Mouse (Mus musculus) mouse trophoblast stem cell (cell line): ENCODE results near the gene Sytl1.

Source experiments
- in situ Hi-C, 2 experiments: fragments of 300-500 bp; cut with MseI, MboI; formaldehyde crosslinking; loops; 2 replicates in 1 of 2; 3 replicates in 1 of 2; pipeline ENCODE4 v1.15.1; 2025

Sytl1 gene

DNA sequence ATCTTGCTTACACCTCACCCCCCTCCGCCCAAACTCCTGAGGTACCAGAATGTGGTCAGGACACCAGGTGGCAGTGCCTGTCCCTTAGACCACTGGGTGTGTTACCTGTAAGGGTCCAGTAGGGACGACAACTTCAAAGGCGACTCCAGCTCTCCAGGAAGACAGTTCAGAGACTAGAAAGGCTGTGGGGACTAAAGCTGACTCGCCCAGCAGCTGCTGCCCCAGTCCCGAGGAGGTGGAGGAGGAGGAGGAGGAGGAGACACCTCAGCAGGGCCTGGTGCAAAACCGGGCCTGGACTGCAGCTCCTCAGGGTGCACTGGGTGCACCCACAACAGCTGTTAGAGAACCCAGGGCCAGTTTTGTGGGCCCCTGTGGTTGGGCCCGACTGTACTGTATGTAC, at the start of gene Sytl1:
TSS of gene Sytl1 (minus strand) at position 232 of the 400 bp plus-strand sequence.
- in situ Hi-C loops: no loop called here

GRCm38 (mm10) chr4:133309948-133310347, 47.0 kb upstream of the Sytl1 start:
- in situ Hi-C loops: no loop called here

DNA sequence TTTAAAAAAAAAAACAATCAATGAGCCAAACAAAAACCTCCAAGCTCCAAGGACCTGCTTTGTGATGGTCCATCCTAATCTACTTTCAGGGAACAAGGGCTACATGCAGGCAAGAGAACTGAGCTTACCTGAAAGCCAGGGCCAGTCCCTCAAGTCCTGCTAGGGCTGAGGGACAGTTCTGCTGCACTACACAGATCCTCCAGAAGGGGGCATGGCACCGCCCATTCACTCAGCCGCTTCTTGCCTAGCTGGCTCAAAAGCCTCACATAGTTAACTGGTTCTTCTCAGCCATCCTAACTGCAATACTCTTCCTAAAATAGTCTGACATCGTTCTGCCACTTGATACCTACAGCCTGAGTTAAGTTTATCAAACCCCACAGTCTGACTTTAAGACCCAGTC, 44.4 kb upstream of the Sytl1 start:
- in situ Hi-C loops: no loop called here

DNA sequence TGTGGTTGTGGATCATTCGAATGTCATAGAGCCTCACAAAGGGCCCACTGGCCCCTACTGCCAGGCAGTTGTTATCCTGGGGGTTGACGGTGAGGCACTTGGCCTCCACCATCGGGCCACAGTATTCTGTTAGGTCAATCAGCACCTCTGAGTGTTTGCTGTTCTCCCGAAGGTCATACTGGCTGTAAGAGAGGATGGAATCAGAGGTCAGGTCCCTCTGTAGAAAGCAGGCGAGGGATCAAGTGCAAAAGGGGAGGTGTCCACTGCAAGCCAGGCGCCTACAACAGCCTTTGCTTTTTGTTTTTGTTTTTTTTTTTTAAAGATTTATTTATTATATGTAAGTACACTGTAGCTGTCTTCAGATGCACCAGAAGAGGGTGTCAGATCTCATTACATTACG, 42.9 kb upstream of the Sytl1 start:
- in situ Hi-C loops: no loop called here

DNA sequence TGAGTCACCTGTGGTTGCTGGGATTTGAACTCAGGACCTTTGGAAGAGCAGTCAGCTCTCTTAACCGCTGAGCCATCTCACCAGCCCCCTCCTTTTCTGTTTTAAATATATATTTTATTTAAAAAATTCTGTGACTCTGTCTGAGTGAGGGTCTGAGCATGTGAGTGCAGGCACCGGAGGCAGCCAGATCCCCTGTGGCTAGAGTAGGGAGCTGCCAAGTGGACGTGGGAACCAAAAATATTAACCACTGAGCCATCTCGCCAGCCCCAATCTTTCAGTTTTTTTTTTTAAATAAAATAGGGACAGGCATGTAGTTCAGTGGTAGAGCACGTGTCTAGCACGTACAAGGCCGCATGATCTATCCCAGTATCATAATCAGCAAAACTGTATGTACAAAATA, 41.9 kb upstream of the Sytl1 start:
- in situ Hi-C loops: no loop called here

DNA sequence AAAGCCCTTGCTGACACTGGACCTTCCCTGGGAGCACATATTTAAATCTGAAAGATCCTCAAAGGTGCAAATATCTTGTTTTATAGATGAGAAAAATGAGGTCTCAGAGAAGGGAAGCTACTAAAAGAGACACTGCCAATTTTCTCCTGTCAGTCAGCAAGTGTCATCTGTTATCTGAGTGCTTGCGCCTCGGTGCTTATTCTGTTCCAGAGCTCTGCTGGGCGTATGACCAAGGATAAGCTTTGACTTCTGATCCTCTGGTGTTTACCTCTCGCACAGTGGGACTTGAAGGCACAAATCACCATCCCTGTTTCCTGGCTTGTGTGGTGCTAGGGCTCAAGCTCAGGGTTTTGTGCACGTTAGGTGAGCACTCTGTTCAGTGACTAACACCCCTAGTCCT, 39.8 kb upstream of the Sytl1 start:
- in situ Hi-C loops: no loop called here

DNA sequence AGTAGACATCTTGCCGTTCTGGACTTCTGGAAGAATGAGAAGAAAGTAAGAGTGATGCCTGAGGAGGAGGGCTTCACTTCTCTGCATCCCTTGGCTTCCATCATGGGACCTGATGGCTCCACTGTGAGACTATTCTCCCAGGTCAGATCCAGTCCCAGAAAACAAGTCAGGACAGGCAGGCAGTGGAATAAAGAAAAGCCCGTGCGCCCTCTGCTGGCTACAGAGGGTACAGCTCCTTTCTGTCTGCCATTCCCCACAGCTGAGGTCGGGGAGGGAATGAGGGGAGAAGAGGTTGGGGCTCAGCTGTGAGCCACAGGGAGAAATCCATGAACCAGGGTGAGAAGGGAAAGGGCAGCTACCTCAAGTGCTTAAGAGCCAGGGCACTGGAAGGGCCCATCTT, 38.9 kb upstream of the Sytl1 start:
- in situ Hi-C loops: no loop called here

DNA sequence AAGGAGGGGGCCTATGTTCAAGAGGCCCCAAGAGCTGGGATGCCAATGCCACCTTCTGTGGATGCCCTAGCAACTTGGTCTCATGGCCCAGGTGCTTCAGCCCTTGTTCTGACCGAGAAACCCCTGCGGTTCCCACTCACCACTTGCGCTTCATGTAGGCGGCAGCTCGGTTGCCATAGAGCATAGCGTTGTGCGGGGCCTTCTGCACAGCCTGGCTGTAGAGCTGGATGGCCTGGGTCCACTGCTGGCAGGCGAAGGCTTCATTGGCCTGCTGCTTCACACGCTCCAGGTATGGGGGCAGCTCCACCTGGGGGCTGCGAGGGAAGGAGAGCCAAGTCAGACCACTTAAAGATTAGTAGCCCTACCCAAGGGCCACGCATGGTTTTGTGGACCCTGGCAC, 37.5 kb upstream of the Sytl1 start:
- in situ Hi-C loops: no loop called here

DNA sequence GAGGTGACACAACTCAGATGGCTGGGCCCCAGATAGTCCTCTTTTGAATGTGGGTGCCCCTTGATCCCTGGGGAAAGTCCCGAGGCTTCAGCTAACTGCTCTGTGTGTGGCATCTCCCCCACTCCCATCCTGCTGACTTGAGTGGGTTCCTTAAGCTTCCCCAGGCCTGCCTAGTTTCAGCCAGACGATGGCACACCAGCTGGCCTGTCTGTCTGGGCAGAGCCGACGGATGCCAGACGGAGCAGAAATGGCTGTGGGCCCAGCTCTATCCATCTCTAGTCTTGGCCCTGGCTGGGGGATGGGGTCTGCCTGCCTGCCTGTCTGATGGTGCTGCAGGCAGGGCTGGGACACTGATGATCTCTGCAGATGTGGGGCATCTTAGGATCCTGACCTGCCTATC, 36.8 kb upstream of the Sytl1 start:
- in situ Hi-C loops: no loop called here

DNA sequence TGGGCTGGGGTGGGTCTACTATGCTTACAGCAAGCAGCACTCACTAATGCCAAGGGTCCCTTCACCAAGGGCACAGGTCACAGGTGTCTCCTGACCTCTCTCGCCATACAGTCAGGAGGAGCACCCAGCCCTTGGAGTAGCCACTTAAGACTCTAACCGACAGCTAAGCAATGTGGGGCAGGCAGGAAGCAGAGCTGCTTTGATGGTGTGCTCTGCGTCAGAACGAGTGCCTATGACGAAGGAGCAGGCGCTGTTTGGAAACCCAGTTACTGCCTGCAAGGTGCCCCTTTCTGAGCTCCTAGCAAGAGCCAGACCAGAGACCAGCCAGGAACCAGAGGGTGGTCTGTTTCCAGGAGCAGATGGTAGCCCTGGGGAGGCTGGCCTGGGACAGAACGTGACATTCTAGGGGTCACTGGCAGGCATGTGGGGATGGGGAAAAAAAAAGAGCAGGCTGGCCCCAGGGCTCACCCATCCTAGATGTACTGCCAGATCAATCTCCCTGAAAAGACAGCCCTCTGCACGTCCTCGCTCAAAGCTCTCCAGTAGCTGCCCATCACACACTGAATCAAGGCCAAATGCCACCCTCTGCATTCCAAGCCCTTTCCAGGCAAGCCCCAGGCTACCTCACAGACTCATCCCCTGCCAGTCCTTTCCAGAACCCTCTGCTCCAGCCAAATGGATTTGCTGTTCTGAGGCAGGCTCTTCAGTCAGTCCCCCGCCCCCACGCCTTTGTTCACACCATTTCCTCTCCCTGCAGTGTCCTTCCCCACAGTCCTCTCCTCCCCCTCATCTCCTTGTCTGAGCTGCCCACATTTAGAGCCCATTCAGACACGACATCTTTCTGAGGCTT, 35.8 kb upstream of the Sytl1 start:
- in situ Hi-C loops: no loop called here

DNA sequence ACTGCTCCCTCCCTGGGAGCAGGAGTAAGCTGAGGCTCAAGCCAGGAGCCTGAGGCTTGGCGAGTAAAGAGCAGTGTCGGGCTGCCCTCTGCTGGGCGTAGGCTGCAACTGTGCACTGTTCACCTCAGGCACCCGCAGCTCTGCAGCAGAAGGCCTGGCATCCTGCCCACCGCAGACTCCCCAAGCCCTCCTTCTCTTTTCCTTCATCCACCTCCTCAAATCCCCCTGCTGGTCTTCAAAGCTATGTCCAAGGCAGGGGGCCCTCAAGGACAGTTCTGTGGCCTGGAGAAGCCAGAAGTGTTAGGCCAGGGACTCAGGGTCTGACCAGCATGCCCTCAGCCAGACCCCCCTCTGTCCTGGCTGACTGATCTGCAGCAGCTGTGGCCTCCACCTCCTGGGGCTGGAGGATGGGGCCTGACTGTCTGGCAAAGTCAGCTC, 34.9 kb upstream of the Sytl1 start:
- in situ Hi-C loops: no loop called here

- in situ Hi-C loops: no loop called here
Observed at GRCm38 (mm10) chr4:133297360-133297759, 34.4 kb upstream of the Sytl1 start.

DNA sequence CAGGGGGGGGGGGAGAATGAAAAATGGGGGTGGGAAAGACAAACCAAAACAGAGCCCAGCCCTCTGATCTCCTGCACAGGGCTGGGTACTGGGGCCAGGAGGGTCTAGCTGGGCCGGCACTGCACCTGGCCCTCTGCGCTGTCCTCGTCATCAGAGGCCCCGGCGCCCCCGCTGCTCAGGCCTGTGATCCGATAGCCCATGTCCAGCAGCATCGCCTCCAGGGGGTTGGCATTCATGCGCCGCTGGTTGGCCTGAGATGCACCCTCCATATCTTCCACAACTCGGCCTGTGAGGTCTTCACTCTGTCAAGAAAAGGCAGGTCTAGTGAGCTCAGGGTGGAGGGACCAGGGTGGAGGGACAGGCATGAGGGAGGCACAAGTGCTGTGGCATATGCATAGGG, 31.2 kb upstream of the Sytl1 start:
- in situ Hi-C loops: no loop called here

- in situ Hi-C loops: no loop called here
Observed at GRCm38 (mm10) chr4:133292901-133293843, 30.3 kb upstream of the Sytl1 start.

DNA sequence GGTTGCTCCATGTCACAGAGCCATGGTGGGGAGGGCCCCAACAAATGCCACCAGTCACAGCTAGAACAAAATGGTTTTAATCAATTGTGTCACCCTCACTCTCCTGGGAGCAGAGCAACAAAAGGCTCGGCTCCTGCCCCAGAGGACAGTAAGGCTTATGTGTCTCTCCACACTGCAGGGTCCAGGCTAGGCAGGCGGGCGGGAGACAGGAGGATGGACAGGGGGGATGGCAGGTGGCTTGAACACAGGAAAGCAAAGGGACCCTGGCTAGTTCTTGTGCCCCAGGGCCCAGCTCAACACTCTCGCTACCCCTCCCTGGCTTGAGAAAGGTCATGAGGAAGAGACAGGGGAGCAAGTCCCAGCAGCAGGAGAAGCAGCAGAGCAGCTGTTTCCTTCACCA, 29.5 kb upstream of the Sytl1 start:
- in situ Hi-C loops: no loop called here

DNA sequence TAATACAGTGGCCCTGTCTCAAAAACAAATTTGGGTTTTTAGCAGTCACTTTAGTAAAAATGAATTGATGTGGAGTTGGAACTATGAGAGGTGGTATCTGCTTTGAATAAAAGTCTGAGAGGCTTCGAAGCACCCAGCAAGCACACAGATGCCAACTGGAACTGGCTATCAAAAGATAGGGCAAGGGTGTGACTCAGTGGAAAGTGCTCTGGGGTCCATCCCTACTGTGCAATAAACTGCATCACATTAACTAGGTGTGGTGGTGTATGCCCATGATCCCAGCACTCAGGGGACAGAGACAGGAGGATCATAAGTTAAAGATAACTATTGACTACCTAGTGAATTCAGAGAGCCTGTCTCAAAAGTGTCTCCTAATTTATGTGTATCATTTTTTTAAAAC, 28.3 kb upstream of the Sytl1 start:
- in situ Hi-C loops: no loop called here

- in situ Hi-C loops: no loop called here
Observed at GRCm38 (mm10) chr4:133286476-133287077, 23.7 kb upstream of the Sytl1 start.

GRCm38 (mm10) chr4:133285950-133286349, 23.0 kb upstream of the Sytl1 start:
- in situ Hi-C loops: no loop called here

DNA sequence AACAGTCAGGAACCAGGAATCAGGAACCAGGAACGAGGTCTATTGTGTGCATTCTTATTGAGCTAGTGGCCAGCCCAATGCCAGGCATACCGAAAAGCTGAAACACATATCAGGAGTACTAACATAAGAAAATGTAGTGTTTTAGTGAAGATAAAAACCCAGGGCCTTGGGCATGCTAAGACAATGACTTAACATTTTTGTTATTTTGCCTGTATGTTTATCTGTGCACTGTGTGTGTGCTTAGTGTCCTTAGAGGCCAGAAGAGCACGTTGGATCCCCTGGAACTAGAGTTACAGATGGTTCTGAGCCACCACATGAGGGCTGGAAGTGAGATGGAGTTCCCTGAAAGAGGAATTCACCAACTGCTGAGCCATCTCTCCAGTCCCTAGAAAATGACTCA, 22.4 kb upstream of the Sytl1 start:
- in situ Hi-C loops: no loop called here

DNA sequence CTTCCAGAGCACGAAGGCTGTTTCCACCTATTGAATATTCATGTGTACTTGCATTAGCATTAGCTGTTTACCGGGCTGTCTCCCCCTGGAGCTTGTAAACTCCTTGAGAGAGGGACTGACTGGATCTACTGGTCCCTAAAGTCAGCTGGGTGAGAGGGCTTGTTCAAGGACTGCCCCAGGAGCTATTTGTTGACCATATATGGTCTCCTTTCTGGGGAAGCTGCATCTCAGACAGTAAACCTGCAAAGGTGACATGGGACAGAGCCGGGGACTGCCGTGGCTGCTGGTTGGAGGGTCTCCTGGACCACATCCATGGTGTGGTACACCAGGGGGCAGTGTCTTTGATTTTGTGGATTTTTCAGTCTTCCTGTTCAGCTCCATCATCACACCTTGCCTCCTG, 19.7 kb upstream of the Sytl1 start:
- in situ Hi-C loops: no loop called here

DNA sequence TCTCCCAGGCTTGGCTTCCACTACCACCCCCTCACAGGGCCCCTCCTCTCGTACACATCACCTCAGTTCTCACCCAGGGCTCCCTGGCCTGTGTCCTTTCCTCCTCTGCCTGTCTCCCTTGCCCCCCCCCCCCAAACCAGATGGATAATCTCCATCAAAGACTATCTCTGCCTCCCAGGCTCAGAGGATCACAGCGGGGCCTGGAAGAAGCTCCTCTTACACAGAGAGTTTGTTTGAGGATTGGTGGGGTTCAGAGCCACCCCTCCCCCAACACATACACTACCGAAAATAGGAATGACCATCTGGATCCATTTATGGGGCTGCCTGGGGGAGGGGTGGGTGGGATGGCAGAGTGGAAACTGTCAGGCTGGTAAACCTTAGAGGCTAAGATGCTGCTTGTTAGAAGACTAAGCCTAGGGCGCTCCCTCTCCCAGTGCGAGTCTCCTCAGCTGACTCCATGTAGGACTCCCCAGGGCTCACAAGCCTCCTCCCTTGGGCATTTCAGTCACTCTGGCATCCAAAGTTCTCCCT, 19.1 kb upstream of the Sytl1 start:
- in situ Hi-C loops: no loop called here

DNA sequence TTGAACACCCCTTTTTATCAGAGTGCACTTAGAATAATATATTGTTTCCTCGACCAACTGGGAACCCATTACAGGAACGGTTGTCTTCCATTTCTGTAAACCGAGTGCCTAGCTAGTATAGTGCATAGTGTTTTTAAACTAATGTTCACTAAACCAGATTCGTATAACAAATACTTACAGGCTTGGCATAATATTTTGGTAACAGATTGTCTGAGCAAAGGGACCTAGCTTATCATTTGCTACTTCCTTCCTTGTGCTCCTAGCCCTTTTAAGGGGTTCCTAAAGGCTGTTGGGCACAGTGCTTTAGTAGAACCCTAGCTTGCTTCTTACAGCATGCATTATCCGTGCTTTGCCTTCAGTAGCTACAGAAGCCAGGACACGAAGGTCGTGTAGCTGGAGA, 18.6 kb upstream of the Sytl1 start:
- in situ Hi-C loops: no loop called here
